Mouse (Mus musculus) macrophage (primary cell): ENCODE measurements around the gene Alyref. TPM values are rescaled to one million over a fixed set of nuclear protein-coding genes. Genes with fewer than 3 reads are reported as not detected.
"Not testable (repeated sequence)": the region's sequence is repeated elsewhere in the genome, so short reads cannot be mapped to it uniquely, and the experiment has no call there.

Source experiments
- H3K27ac ChIP-seq: fragments of 350-480 bp; formaldehyde crosslinking; 2 replicates; pipeline ENCODE4 v1.9.0; 2021
- H3K36me3 ChIP-seq: fragments of 350-480 bp; formaldehyde crosslinking; 2 replicates; pipeline ENCODE4 v1.9.0; 2021; ENCODE audit errors: inconsistent target
- H3K4me3 ChIP-seq: fragments of 350-480 bp; formaldehyde crosslinking; 2 replicates; pipeline ENCODE4 v1.9.0; 2021; ENCODE audit errors: inconsistent target
- H3K79me2 ChIP-seq: fragments of 350-480 bp; formaldehyde crosslinking; 2 replicates; pipeline ENCODE4 v1.9.0; 2021; ENCODE audit errors: inconsistent target
- WGBS: methylation state at CpG from one replicate; pipeline ENCODE4 v1.1.7; 2026; ENCODE audit warnings: inconsistent platforms; ENCODE audit not compliant: missing documents; 5-methylcytosine and 5-hydroxymethylcytosine counted together
- polyA plus RNA-seq: library from polyadenylated mRNA; stranded (reverse); fragments of 250-400 nt; gene quantifications from 3 replicates; pipeline ENCODE4 v1.2.4, GENCODE M21; 2018; ENCODE audit warnings: inconsistent platforms

Alyref gene
- polyA plus RNA-seq, 1 experiment from 2014 or later = 41.5 TPM

GRCm38 (mm10) chr11:120560952-120561728, 37.0 kb downstream of the Alyref start:
- Histone ChIP-seq H3K27ac (no peak overlapping the region), H3K36me3 (peaks cover 62% of the 10 kb centered on the region), H3K4me3 (no peak overlapping the region), H3K79me2 (peaks cover 19% of the 10 kb centered on the region; the same call in 1 of the 2 replicates)
- 93% methylated on average over 13 of the region's 13 CpGs for WGBS

DNA sequence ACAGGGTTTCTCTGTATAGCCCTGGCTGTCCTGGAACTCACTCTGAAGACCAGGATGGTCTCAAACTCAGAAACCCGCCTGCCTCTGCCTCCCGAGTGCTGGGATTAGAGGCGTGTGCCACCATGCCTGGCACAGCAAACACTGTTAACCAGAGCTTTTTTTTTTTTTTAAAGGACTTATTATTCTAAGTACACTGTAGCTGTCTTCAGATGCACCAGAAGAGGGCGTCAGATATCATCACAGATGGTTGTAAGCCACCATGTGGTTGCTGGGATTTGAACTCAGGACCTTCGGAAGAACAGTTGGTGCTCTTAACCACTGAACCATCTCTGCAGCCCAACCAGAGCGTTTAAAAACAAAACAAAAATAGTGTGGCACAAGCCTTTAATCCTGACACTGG, 39.3 kb downstream of the Alyref start:
- peaks cover 39% of the 10 kb centered on the region for H3K36me3 ChIP-seq
- WGBS = 93% methylated on average over 6 of the region's 6 CpGs
- not testable (repeated sequence) for H3K27ac ChIP-seq, H3K79me2 ChIP-seq, H3K4me3 ChIP-seq

DNA sequence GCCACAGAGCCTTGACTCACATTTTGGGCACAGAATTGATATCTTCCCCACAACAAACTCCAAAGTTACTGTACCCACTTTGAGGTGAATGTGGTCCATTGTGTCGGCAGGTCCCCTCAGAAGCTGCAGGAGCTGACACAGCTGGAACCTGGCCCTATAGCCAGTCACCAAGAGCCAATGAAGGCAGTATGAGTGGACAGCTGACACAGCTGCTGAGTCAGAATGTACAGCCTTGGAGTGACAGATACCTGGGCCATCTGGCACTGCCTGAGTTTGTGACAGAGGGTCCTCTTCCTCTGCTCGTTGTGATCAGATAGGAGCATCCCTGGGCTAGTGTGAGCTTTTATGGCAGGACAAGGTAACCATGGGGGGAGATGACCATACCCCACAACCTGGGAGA, 42.9 kb downstream of the Alyref start:
- Histone ChIP-seq H3K79me2 (no peaks in the 10 kb centered on the region), H3K36me3 (peaks cover 3% of the 10 kb centered on the region), H3K4me3 (no peak overlapping the region), H3K27ac (peak overlapping the region; percentile 51)
- WGBS = 83% methylated on average over 2 of the region's 2 CpGs

GRCm38 (mm10) chr11:120554834-120555233, 43.3 kb downstream of the Alyref start:
- Histone ChIP-seq H3K36me3 (no peaks in the 10 kb centered on the region), H3K4me3 (no peak overlapping the region), H3K79me2 (no peaks in the 10 kb centered on the region; the same call in 1 of the 2 replicates), H3K27ac (peak overlapping the region; percentile 51)
- WGBS = 85% methylated on average over 7 of the region's 7 CpGs

DNA sequence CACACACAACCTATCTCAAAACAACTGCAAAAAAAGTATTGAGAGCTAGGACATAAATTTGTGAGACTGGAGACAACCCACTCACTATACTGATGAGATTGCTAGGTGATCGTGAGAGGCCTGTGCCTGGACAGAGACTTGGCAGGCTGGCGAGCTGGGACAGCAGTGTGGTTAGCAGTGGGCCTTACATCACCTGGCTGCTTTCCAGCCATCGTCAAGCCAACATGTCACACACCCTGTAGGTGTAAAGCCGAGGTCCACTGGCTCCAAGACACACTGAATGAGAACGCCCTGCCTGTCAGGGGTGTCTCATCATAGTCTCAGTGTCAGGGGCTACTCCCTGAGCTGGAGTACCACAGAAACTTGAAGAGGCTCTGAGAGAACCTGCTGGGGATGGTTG, 45.4 kb downstream of the Alyref start:
- no peak overlapping the region for H3K27ac ChIP-seq
- WGBS = 86% methylated on average over 5 of the region's 5 CpGs

DNA sequence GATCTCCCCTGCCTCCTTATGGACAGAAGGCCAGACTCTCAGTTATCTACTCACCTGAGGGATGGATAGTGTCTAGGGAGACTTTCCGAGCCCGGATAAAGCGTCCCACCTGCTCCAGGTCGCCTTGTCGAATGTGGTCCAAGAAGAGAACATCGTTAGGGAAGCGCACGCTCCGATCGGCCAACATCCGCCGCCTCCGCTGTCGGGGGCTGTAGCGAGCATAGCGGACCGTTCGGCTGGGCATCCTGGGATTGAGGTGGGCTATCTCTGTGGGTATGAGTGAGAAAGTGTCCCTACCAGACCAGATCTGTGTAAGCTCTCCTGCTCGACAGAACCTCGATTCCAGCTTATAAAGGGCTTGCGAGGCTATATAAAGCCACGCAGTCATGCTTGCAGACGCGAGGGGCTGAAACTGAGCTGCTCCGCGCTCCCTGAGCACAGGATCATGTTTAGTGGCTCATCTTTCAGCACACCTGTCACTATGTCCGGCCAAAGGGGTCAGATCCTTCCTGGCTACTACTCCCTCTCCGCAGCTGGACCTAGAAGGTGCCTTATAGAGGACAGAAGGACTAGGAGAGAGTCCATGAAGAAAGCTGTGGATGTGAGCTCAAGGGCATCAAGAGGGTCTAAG, 47.2 kb downstream of the Alyref start, which contains the start of gene Ppp1r27:
TSS of gene Ppp1r27 (minus strand) at position 323 of the 631 bp plus-strand sequence.
- Histone ChIP-seq H3K79me2 (peaks cover 32% of the 10 kb centered on the region), H3K27ac (peak within 1 kb of the TSS; percentile 46), H3K4me3 (peak within 1 kb of the TSS; percentile 46), H3K36me3 (no peaks in the 10 kb centered on the region)
- WGBS = 96% methylated on average over 25 of the region's 28 CpGs

More for the DNA sequence above, 45.4 kb downstream of the Alyref start:
- no peaks in the 10 kb centered on the region for H3K36me3 ChIP-seq
- H3K79me2 ChIP-seq = peaks cover 14% of the 10 kb centered on the region
- no peak overlapping the region for H3K4me3 ChIP-seq

GRCm38 (mm10) chr11:120549986-120550809, 48.0 kb downstream of the Alyref start:
- Histone ChIP-seq H3K79me2 (peaks cover 40% of the 10 kb centered on the region), H3K4me3 (peak overlapping the region; percentile 46), H3K27ac (peak overlapping the region; percentile 46), H3K36me3 (no peaks in the 10 kb centered on the region; the same call in 1 of the 2 replicates)
- WGBS = 63% methylated on average over 11 of the region's 11 CpGs

GRCm38 (mm10) chr11:120549168-120549945, 48.8 kb downstream of the Alyref start, which contains the start of gene Mcrip1:
Gene Mcrip1 (minus strand): TSS chr11:120549727.
- Histone ChIP-seq H3K36me3 (peaks cover 7% of the 10 kb centered on the region), H3K27ac (peak within 1 kb of the TSS; percentile 83), H3K4me3 (peak within 1 kb of the TSS; percentile 69), H3K79me2 (peaks cover 44% of the 10 kb centered on the region)
- WGBS = 1% methylated on average over 72 of the region's 87 CpGs

DNA sequence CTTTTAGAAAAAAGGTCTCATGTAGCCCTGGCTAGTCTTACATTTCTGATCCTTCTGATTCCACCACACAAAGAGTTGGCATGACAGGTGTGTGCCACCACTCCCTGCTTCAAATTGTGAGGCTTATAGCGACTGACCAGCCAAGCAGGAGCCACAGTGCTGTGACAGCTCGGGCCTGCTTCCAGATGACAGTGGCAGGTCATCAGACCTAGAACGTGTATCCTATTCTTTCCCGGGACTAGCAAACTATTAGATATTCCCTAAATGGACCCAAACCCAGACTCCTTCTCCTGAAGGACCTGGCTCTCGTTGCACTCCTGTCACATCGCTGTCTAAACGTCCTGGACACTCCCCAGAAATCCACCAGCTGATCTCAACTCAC, 49.4 kb downstream of the Alyref start:
- Histone ChIP-seq H3K79me2 (peaks cover 44% of the 10 kb centered on the region), H3K27ac (peak overlapping the region; percentile 83), H3K36me3 (peaks cover 13% of the 10 kb centered on the region), H3K4me3 (peak overlapping the region; percentile 69)
- 13% methylated on average over 7 of the region's 7 CpGs for WGBS

- H3K36me3 ChIP-seq = peaks cover 19% of the 10 kb centered on the region
- WGBS = 88% methylated on average over 3 of the region's 3 CpGs
- H3K79me2 ChIP-seq = peaks cover 44% of the 10 kb centered on the region
- H3K27ac ChIP-seq = peak overlapping the region; percentile 83
- peak overlapping the region; percentile 69 for H3K4me3 ChIP-seq
Measured at GRCm38 (mm10) chr11:120548214-120548613, 50.0 kb downstream of the Alyref start.

DNA sequence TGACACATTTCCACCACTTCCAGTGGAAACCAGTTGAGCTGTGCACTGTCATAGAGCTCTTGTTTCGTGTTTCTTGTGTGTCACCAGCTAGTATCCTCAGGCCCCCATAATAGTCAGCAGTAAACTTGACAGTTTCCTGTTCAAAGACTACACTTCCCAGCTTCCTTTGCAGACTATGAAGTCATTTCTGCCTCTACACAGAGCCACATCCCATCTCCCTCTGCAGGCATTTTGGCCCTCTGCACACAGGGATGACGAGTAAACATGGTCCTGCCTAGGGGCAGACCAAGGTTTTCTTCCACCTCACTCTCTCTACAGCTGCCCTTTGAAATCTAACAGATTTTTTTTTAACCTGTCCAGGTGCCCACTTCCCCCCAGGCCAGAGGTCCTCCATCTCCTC, 50.7 kb downstream of the Alyref start:
- peaks cover 44% of the 10 kb centered on the region for H3K79me2 ChIP-seq
- H3K4me3 ChIP-seq = no peak overlapping the region
- H3K36me3 ChIP-seq = peaks cover 26% of the 10 kb centered on the region
- peak overlapping the region; percentile 83 for H3K27ac ChIP-seq
- 49% methylated on average over 2 of the region's 2 CpGs for WGBS

- H3K27ac ChIP-seq = no peak overlapping the region
- H3K4me3 ChIP-seq = no peak overlapping the region
- H3K36me3 ChIP-seq = peaks cover 30% of the 10 kb centered on the region
- 97% methylated on average over 3 of the region's 3 CpGs for WGBS
- H3K79me2 ChIP-seq = peaks cover 44% of the 10 kb centered on the region
Measured at GRCm38 (mm10) chr11:120545964-120546363, 52.2 kb downstream of the Alyref start.

DNA sequence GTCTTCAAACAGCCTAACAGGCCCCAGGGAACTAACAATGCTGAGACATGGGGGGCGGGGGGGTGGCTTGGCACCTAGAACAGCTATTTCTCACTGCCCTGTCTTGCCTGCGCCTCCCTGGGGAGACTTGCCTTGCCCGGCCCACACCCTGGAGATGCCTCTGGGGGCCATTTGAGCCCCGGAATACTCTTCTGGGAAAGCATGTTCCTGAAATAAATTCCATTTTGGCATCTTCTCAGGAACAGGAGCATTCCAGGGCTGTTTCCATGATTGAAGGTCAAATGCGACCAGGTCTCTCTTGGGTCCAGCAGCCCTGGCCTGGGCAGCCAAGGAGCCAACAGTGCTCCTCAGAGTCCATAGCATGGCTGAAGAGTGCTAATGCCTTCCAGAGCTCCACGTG, 55.8 kb downstream of the Alyref start:
- H3K27ac ChIP-seq = no peak overlapping the region
- H3K4me3 ChIP-seq = no peak overlapping the region
- 94% methylated on average over 6 of the region's 6 CpGs for WGBS
- H3K36me3 ChIP-seq = peaks cover 30% of the 10 kb centered on the region
- H3K79me2 ChIP-seq = peaks cover 26% of the 10 kb centered on the region; the same call in 1 of the 2 replicates
